Mouse (Mus musculus): ENCODE measurements at regions not wholly inside any gene's neighbourhood (a gene's known extent, or its start where the extent isn't known, plus 50 kb on each side); places are given as distances from the start of the nearest gene placed in this dataset.

DNA sequence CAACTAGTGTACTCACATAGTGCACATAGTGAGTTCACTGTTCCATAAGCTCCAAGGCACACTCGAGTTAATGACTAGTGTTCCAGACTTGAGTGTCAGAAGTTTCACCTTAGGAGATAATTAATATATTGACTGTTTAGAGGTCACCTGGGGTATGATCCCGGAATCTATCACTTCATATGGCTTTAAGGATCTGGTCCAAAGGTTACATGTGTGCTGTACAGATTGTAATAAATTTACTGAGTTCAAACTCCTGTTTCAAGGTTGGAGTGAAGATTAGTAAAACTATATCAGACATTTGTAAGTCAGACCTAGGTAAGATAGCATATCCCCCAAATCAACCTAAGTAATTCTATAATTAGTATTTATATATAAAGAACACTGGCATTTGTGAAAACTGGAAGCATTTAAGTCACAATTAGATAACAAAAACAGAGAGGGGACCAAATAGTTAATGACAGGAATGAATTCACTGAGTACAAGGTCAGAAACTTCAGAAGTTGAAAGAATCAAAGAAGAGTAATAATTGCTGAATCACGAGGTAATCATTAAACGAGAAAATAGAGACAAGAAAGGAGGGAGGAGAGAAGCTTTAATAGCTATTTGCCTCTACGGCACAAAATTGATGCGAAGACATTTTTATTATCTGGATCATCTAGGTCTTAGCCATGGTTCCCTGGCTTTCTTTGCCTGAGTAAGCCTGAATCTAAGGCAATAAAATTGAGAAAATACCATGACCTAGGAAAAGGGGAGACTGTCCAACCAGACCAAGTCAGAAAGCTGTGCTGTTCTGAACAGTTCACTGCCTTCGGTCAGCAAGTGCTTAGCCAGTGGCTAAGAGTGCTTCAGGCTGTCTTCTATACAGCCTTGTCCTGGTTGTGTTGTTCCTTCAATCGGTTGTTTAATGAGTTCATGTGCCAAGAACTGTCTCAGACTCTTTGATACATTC, 112.6 kb upstream of the Zfand5 start:
- no peaks in the 10 kb centered on the region for H3K27me3 ChIP-seq (ENCODE audit: control insufficient read depth, insufficient read depth, low read length, poor library complexity, severe bottlenecking)
- no peak overlapping the region for H3K9ac ChIP-seq (ENCODE audit: low read depth, poor library complexity, severe bottlenecking)
- H3K9me3 ChIP-seq (replicated peaks; ENCODE audit: control insufficient read depth, insufficient read depth, low read length, poor library complexity, severe bottlenecking): no peaks in the 10 kb centered on the region
- TF ChIP-seq POLR2A (IDR thresholded peaks at IDR 0.05; ENCODE audit: insufficient read depth, low read length): no peak
- TF ChIP-seq CTCF (IDR thresholded peaks at IDR 0.05; ENCODE audit: low read depth, low read length): no peak
- no peak for TF ChIP-seq EP300 (IDR thresholded peaks at IDR 0.05; ENCODE audit: insufficient read depth, low read depth, low read length)
- no peaks in the 10 kb centered on the region for H3K36me3 ChIP-seq (ENCODE audit: control insufficient read depth, insufficient read depth, low read length, poor library complexity, severe bottlenecking)
- H3K4me3 ChIP-seq (ENCODE audit: low read depth, low read length): no peak overlapping the region
- no peaks in the 10 kb centered on the region for H3K4me1 ChIP-seq (ENCODE audit: control insufficient read depth, insufficient read depth, low read length)
- H3K27ac ChIP-seq (ENCODE audit: insufficient read depth, low read length): no peak overlapping the region

DNA sequence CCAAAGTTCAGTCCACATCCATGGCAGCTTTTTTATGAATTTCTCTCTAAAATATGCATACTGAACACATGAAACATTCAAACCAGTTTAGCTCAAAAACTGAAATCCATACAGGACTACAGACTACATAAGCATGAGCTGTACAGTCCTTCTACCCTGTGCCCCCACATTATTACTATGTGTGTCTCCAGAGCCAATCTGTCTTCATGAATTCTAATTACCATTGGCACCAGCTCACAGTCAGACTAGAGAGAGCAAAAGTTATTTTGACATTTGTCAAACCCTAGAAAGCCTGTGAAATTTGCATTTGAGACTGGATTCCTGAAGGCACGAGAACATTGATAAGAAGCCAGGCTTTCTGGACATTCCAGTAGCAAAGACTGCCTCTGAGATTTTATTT, 117.9 kb upstream of the Zfand5 start:
- no peaks in the 10 kb centered on the region for H3K27me3 ChIP-seq (ENCODE audit: control insufficient read depth, insufficient read depth, low read length, poor library complexity, severe bottlenecking)
- TF ChIP-seq EP300 (IDR thresholded peaks at IDR 0.05; ENCODE audit: insufficient read depth, low read depth, low read length) (no peak), POLR2A (IDR thresholded peaks at IDR 0.05; ENCODE audit: insufficient read depth, low read length) (no peak), CTCF (IDR thresholded peaks at IDR 0.05; ENCODE audit: low read depth, low read length) (no peak)
- H3K27ac ChIP-seq (ENCODE audit: insufficient read depth, low read length): no peak overlapping the region
- no peaks in the 10 kb centered on the region for H3K9me3 ChIP-seq (replicated peaks; ENCODE audit: control insufficient read depth, insufficient read depth, low read length, poor library complexity, severe bottlenecking)
- no peaks in the 10 kb centered on the region for H3K4me1 ChIP-seq (ENCODE audit: control insufficient read depth, insufficient read depth, low read length)
- H3K9ac ChIP-seq (ENCODE audit: low read depth, poor library complexity, severe bottlenecking): no peak overlapping the region
- H3K4me3 ChIP-seq (ENCODE audit: low read depth, low read length): no peak overlapping the region
- H3K36me3 ChIP-seq (ENCODE audit: control insufficient read depth, insufficient read depth, low read length, poor library complexity, severe bottlenecking): no peaks in the 10 kb centered on the region

DNA sequence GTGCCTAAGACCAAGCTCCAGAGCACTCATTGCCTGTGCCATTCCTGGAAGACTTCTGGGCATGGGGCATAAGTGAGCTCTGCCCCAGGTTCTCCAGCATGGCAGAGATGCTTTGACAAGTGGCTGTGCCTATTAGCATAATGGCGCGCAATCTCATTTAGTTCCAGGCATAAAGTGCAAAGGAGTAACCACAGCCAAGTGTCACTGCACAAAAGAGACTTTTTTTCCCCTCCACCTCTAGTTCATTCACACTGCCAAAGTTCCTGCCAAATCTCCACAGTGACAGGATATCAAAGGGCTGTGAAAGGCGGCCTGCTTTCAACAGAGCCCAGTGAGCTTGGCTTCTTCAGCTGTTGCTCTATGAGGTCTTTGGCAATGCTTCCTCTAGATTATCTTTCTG, 120.1 kb upstream of the Zfand5 start:
- TF ChIP-seq POLR2A (IDR thresholded peaks at IDR 0.05; ENCODE audit: insufficient read depth, low read length): no peak
- TF ChIP-seq EP300 (IDR thresholded peaks at IDR 0.05; ENCODE audit: insufficient read depth, low read depth, low read length): no peak
- no peak for TF ChIP-seq CTCF (IDR thresholded peaks at IDR 0.05; ENCODE audit: low read depth, low read length)
- H3K4me1 ChIP-seq (ENCODE audit: control insufficient read depth, insufficient read depth, low read length): no peaks in the 10 kb centered on the region
- H3K9me3 ChIP-seq (replicated peaks; ENCODE audit: control insufficient read depth, insufficient read depth, low read length, poor library complexity, severe bottlenecking): no peaks in the 10 kb centered on the region
- H3K27ac ChIP-seq (ENCODE audit: insufficient read depth, low read length): no peak overlapping the region
- no peaks in the 10 kb centered on the region for H3K36me3 ChIP-seq (ENCODE audit: control insufficient read depth, insufficient read depth, low read length, poor library complexity, severe bottlenecking)
- H3K9ac ChIP-seq (ENCODE audit: low read depth, poor library complexity, severe bottlenecking): no peak overlapping the region
- no peak overlapping the region for H3K4me3 ChIP-seq (ENCODE audit: low read depth, low read length)
- H3K27me3 ChIP-seq (ENCODE audit: control insufficient read depth, insufficient read depth, low read length, poor library complexity, severe bottlenecking): no peaks in the 10 kb centered on the region

DNA sequence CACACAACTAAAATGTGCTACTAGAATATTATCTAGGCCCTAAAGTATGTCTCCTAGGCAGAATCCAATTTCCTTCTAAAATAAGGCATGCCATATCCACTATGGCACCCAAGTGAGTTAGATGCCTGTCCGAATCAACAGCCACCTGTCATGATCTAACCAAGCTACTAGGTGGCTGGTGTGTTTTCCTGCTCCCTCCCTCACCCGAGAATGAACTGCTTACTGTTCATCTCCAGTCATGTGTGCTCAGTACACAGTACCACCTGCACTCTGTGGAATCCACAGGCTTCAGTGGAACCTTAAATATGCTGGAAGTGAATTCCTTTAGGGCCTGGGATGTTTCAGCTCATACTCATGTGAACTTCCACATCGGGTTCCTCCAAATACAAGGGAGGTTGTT, 121.2 kb upstream of the Zfand5 start:
- Histone ChIP-seq H3K27me3 (ENCODE audit: control insufficient read depth, insufficient read depth, low read length, poor library complexity, severe bottlenecking) (no peaks in the 10 kb centered on the region), H3K4me3 (ENCODE audit: low read depth, low read length) (no peak overlapping the region), H3K36me3 (ENCODE audit: control insufficient read depth, insufficient read depth, low read length, poor library complexity, severe bottlenecking) (no peaks in the 10 kb centered on the region), H3K4me1 (ENCODE audit: control insufficient read depth, insufficient read depth, low read length) (peaks cover 3% of the 10 kb centered on the region), H3K27ac (ENCODE audit: insufficient read depth, low read length) (no peak overlapping the region), H3K9ac (ENCODE audit: low read depth, poor library complexity, severe bottlenecking) (no peak overlapping the region), H3K9me3 (replicated peaks; ENCODE audit: control insufficient read depth, insufficient read depth, low read length, poor library complexity, severe bottlenecking) (no peaks in the 10 kb centered on the region)
- TF ChIP-seq EP300 (IDR thresholded peaks at IDR 0.05; ENCODE audit: insufficient read depth, low read depth, low read length): no peak
- TF ChIP-seq CTCF (IDR thresholded peaks at IDR 0.05; ENCODE audit: low read depth, low read length): no peak
- TF ChIP-seq POLR2A (IDR thresholded peaks at IDR 0.05; ENCODE audit: insufficient read depth, low read length): no peak

DNA sequence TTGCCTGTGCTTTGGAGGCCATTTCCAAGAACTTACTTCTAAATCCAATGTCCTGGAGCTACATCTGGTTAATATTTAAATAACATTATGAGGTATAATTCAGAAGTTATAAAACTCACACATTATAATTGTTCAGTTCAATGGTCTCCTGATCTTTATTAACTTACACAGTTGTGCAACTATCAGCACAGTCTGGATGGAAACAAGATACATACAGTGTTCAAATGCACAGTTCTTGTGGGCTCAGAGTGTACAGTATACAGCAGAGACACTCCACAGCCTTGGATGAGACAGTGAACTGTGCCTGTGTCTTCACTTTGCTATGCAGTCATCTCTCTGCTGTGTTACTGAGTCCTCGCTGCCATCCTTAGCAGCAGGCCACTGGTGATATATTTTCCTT, 121.8 kb upstream of the Zfand5 start:
- no peak overlapping the region for H3K27ac ChIP-seq (ENCODE audit: insufficient read depth, low read length)
- no peaks in the 10 kb centered on the region for H3K27me3 ChIP-seq (ENCODE audit: control insufficient read depth, insufficient read depth, low read length, poor library complexity, severe bottlenecking)
- H3K36me3 ChIP-seq (ENCODE audit: control insufficient read depth, insufficient read depth, low read length, poor library complexity, severe bottlenecking): no peaks in the 10 kb centered on the region
- H3K9ac ChIP-seq (ENCODE audit: low read depth, poor library complexity, severe bottlenecking): no peak overlapping the region
- H3K9me3 ChIP-seq (replicated peaks; ENCODE audit: control insufficient read depth, insufficient read depth, low read length, poor library complexity, severe bottlenecking): no peaks in the 10 kb centered on the region
- peaks cover 3% of the 10 kb centered on the region for H3K4me1 ChIP-seq (ENCODE audit: control insufficient read depth, insufficient read depth, low read length)
- no peak overlapping the region for H3K4me3 ChIP-seq (ENCODE audit: low read depth, low read length)
- TF ChIP-seq CTCF (IDR thresholded peaks at IDR 0.05; ENCODE audit: low read depth, low read length) (no peak), EP300 (IDR thresholded peaks at IDR 0.05; ENCODE audit: insufficient read depth, low read depth, low read length) (no peak), POLR2A (IDR thresholded peaks at IDR 0.05; ENCODE audit: insufficient read depth, low read length) (no peak)

DNA sequence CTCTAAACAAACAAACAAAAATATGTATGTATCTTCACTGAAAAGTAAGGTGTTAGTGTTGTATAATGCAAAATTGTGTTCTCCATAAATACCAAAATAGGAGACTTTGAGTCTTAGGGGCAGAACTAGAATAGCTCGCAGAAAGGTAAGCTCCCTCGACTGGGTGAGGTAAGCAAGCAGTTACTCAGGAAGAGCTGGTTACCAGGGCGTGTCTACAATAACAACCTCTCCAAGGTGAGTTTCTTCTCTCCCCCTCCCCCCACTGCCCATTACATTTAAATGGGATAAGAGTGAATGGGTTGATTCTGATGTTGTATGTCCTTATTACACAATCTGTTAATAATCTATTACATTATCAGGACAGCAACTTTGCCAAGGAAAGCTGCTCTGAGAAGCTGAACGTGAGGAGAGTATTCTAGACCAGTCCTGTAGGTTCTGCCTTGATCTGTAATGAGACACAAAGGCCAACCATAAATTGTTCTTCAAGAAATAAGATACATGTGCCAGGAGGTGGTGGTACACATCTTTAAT, 125.2 kb upstream of the Zfand5 start:
- TF ChIP-seq POLR2A (IDR thresholded peaks at IDR 0.05; ENCODE audit: insufficient read depth, low read length): no peak
- TF ChIP-seq EP300 (IDR thresholded peaks at IDR 0.05; ENCODE audit: insufficient read depth, low read depth, low read length): no peak
- TF ChIP-seq CTCF (IDR thresholded peaks at IDR 0.05; ENCODE audit: low read depth, low read length): no peak
- no peak overlapping the region for H3K4me3 ChIP-seq (ENCODE audit: low read depth, low read length)
- peaks cover 3% of the 10 kb centered on the region for H3K4me1 ChIP-seq (ENCODE audit: control insufficient read depth, insufficient read depth, low read length)
- H3K27me3 ChIP-seq (ENCODE audit: control insufficient read depth, insufficient read depth, low read length, poor library complexity, severe bottlenecking): no peaks in the 10 kb centered on the region
- no peak overlapping the region for H3K27ac ChIP-seq (ENCODE audit: insufficient read depth, low read length)
- no peaks in the 10 kb centered on the region for H3K9me3 ChIP-seq (replicated peaks; ENCODE audit: control insufficient read depth, insufficient read depth, low read length, poor library complexity, severe bottlenecking)
- H3K9ac ChIP-seq (ENCODE audit: low read depth, poor library complexity, severe bottlenecking): no peak overlapping the region
- no peaks in the 10 kb centered on the region for H3K36me3 ChIP-seq (ENCODE audit: control insufficient read depth, insufficient read depth, low read length, poor library complexity, severe bottlenecking)

All from ES-Bruce4 (cell line).